Comparison of ENCODE assay signal across 16 mouse cellular contexts in the genomic region with DNA sequence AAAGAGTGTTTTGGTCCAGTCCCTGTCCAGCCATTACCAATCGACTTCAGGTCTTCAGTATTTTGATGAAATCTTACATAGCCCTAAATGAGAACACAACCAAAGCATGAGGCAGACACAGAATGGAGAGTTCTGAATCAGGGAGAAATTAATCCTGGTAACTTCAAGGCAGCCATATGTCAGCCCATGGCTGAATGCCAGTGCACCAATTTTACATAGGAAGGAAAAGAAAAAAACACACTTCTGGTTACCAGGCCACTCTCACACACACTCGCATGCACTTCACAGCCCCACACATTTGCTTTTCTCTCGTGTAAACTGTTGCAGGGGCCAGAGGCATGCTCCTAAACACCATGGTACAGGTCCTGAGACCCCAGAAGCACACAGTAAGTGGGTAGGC. TPM values are rescaled to one million over a fixed set of nuclear protein-coding genes. Genes with fewer than 3 reads are reported as not detected.
DNase-seq lines count a peak whose midpoint lies in the region; ATAC-seq lines count a peak whose summit lies in the region.
"Had no signal": no experiment of that assay in that cellular context is flagged by ENCODE, and none has a peak within 500 bp of the region (broad histone marks: within the 10 kb centered on the region; RNA-seq: fewer than 3 reads in every experiment).

No protein-coding gene starts in this region.

- H3K27me3 ChIP-seq in stomach, embryonic 14.5 days (ENCODE audit: control insufficient read depth, insufficient read depth, low read length) = no peaks in the 10 kb centered on the region
- H3K27me3 ChIP-seq: kidney, embryonic 15.5 days; limb, embryonic 15.5 days; neural tube, embryonic 13.5 days had no signal

- peak; percentile 57 for DNase-seq in cerebellum, adult 11 months
- peak; percentile 48 to 50 for DNase-seq in left cerebral cortex, adult 18-20 months (ENCODE audit: low spot score in 2 of 2)
- DNase-seq in left cerebral cortex, postnatal 36 days (ENCODE audit: low spot score in 2 of 2) = no peak
- DNase-seq in cerebellum, postnatal 25 days = peak; percentile 73 to 81
- DNase-seq in gastrocnemius, postnatal 4 days (ENCODE audit: low spot score in 2 of 2) = no peak
- no peak for DNase-seq in ovary, postnatal 14 days (ENCODE audit: low spot score)
- DNase-seq: heart, postnatal 36 days; layer of hippocampus, postnatal 36 days; right cerebral cortex, postnatal 14 days had no signal

- peaks cover 16% of the 10 kb centered on the region; the same call in 1 of the 2 replicates for H3K4me1 ChIP-seq in stomach, embryonic 14.5 days (ENCODE audit: control insufficient read depth, insufficient read depth, low read length)

- no peaks in the 10 kb centered on the region for H3K36me3 ChIP-seq in stomach, embryonic 14.5 days (ENCODE audit: control insufficient read depth, insufficient read depth, low read length)
- H3K36me3 ChIP-seq: kidney, embryonic 15.5 days; limb, embryonic 15.5 days; neural tube, embryonic 13.5 days had no signal

- no peak overlapping the region for H3K4me3 ChIP-seq in stomach, embryonic 14.5 days (ENCODE audit: low read depth, low read length)
- H3K4me3 ChIP-seq: kidney, embryonic 15.5 days; limb, embryonic 15.5 days; neural tube, embryonic 13.5 days had no signal

- WGBS in stomach, embryonic 14.5 days = 49% methylated on average over 3 of the region's 3 CpGs

- no peak overlapping the region for H3K9ac ChIP-seq in stomach, embryonic 14.5 days (replicated peaks; ENCODE audit: low read depth, low read length)
- H3K9ac ChIP-seq: kidney, embryonic 15.5 days; limb, embryonic 15.5 days; neural tube, embryonic 13.5 days had no signal

- no peak for ATAC-seq in cerebellum, adult (ENCODE audit: insufficient number of reproducible peaks, low FRiP score, low TSS enrichment)
- no peak for ATAC-seq in stomach, embryonic 14.5 days (ENCODE audit: insufficient number of reproducible peaks, insufficient read depth, low FRiP score, low read depth)

- intact Hi-C loops in left cerebral cortex, postnatal 36 days (cut with DNase I) = no loop called here

- H3K4me2 ChIP-seq in stomach, embryonic 14.5 days (replicated peaks; ENCODE audit: low read depth, low read length) = no peak overlapping the region
- H3K4me2 ChIP-seq: kidney, embryonic 15.5 days; limb, embryonic 15.5 days; neural tube, embryonic 13.5 days had no signal

- H3K27ac ChIP-seq in stomach, embryonic 14.5 days (ENCODE audit: low read length) = peak overlapping the region; percentile 15; the same call in 1 of the 2 replicates
- H3K27ac ChIP-seq: kidney, embryonic 15.5 days; limb, embryonic 15.5 days; neural tube, embryonic 13.5 days had no signal

- no peaks in the 10 kb centered on the region for H3K9me3 ChIP-seq in stomach, embryonic 14.5 days (ENCODE audit: control insufficient read depth, low read depth, low read length)
- H3K9me3 ChIP-seq: kidney, embryonic 15.5 days; limb, embryonic 15.5 days; neural tube, embryonic 13.5 days had no signal

RNA-seq across cellular contexts. Expression of a gene that starts 5.1 kb away (rescaled TPM):
- total RNA-seq in left cerebral cortex, adult 18-20 months (2021) = 10 to 100 TPM; 60.6 to 72.1 TPM
- total RNA-seq in left cerebral cortex, postnatal 36 days (2021) = 10 to 100 TPM; 53.2 to 58.2 TPM
- 22.4 and 23.6 TPM in 2 replicates for polyA plus RNA-seq in stomach, embryonic 14.5 days (2014; fragmentation: Nextera tagmentation; extraction: Ambion mirVana)
- 1 to 10 TPM; 3.9 to 5.4 TPM for total RNA-seq in gastrocnemius, postnatal 4 days (2021)

RNA-seq across cellular contexts. Expression of a gene that starts 8.0 kb away (rescaled TPM):
- total RNA-seq in left cerebral cortex, adult 18-20 months (2021) = under 1 TPM in 1 of 2 experiments, not detected in 1; 0.33 TPM
- under 1 TPM in 1 of 2 experiments, not detected in 1; 0.18 TPM for total RNA-seq in left cerebral cortex, postnatal 36 days (2021)
- polyA plus RNA-seq in stomach, embryonic 14.5 days (2014; fragmentation: Nextera tagmentation; extraction: Ambion mirVana) = 0.08 TPM in 1 of 2 replicates, not detected in the other
- not detected for total RNA-seq in gastrocnemius, postnatal 4 days (2021)
- total RNA-seq: heart, postnatal 36 days had no signal
- polyA plus RNA-seq: embryonic facial prominence, embryonic 11.5 days; limb, embryonic 15.5 days; testis, adult 2 months had no signal

RNA-seq across cellular contexts. Expression of a gene that starts 40.3 kb away (rescaled TPM):
- 10 to 100 TPM; 27.9 to 31.7 TPM for total RNA-seq in left cerebral cortex, adult 18-20 months (2021)
- 10 to 100 TPM; 25.9 to 36.0 TPM for total RNA-seq in left cerebral cortex, postnatal 36 days (2021)
- 153 and 158 TPM in 2 replicates for polyA plus RNA-seq in stomach, embryonic 14.5 days (2014; fragmentation: Nextera tagmentation; extraction: Ambion mirVana)
- total RNA-seq in gastrocnemius, postnatal 4 days (2021) = 10 to 100 TPM; 35.7 to 41.4 TPM

Comparison
In these comparisons a context has a peak if more than half of its experiments do, and no peak if none do; other contexts are left out.
1. DNase-seq: peak in cerebellum, adult 11 months (single experiment), left cerebral cortex, adult 18-20 months (2 of 2) and cerebellum, postnatal 25 days (2 of 2); none in left cerebral cortex, postnatal 36 days (0 of 2), gastrocnemius, postnatal 4 days (0 of 2) and ovary, postnatal 14 days (single experiment).
2. RNA of a gene that starts 5.1 kb away (total RNA-seq): 60.6 to 72.1 TPM in left cerebral cortex, adult 18-20 months and 53.2 to 58.2 TPM in left cerebral cortex, postnatal 36 days; 3.9 to 5.4 TPM in gastrocnemius, postnatal 4 days; every median in the first group is over 4 times any median in the second.